Mouse (Mus musculus): ENCODE data around the gene Tcp10c.
"Not testable (repeated sequence)": the region's sequence is repeated elsewhere in the genome, so short reads cannot be mapped to it uniquely, and the experiment has no call there.

Tcp10c gene

DNA sequence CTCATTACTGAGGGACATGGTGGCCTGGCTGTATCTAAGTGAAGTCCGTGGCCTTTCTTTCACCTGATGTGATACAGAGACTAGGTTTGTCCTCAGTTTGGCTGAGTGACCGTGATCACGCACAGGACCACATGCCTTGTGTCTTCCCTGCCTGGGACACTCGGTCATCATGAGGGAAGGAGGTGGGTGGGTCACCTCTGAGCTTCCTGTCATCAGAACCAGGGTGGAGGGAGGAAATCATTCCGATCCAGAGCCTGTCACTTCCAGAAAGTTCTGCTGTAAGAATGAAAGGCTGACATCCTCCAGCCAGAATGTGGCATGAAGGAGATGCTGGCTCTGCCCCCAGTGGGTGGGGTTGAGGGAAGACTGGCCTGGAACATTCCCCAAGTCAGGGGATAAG lies 45.6 kb downstream of the Tcp10c start:
- DNase-seq: not testable (repeated sequence)

DNA sequence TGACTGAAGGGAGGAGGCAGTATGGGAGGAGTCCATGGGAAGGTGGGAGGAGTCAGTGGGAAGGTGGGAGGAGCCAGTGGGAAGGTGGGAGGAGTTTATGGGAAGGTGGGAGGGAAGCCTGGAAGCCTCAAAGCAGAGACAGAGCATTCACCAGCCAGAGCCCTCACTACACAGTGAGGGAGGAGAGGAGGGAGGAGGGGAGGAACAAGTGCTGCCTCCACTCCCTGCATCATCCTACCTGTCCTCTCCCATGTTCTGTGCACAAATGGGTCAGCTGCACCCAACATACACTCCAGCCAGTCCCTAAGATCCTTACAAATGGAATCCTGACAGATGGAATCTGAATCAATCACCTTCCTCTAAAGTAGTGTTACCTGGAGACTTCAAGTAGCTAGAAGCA lies 47.7 kb downstream of the Tcp10c start:
- DNase-seq: not testable (repeated sequence)

DNA sequence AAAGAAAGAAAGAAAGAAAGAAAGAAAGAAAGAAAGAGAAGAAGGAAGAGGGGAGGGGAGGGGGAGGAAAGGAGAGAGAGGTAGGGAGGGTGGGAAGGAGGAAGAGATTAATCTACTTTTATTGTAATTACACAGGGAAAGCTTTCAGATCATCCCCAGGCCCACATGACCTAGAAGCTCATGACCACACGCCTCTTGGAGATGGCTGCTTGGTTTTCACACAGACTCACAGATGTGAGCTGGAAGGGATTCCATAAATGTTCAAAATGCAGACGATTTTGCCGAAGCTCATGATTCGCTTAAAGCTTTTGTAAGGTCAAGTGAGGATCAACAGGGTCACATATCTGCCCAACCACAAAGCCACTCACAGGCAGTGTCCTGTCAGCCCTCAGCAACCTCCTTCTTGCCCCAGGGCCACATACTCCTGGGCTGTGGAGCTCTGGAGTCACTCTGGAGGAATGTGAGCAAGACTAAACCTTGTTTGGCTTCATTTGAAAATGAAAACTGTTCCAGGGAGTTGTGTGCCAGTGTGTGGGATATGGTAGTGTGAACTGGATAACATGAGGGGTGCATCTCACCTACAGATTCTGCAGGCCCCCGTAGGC lies 49.3 kb downstream of the Tcp10c start:
- DNase-seq: not testable (repeated sequence)

DNA sequence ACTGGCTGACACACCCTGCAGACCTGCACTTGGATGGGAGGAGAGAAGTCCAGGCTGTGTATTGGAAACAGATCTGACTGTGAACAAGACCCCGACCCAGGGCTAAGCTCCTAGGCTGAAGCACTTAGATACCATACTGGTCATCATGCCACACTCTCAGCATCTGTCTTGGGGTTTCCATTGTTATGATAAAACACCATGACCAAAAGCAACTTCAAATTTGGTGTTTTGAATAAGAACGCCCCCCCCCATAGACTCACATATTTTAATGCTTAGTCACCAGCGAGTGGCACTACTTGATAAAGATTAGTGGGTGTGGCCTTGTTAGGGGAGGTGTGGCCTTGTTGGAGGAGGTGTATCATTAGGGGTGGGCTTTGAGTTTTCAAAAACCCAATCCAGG lies 51.7 kb downstream of the Tcp10c start:
- DNase-seq: not testable (repeated sequence)

DNA sequence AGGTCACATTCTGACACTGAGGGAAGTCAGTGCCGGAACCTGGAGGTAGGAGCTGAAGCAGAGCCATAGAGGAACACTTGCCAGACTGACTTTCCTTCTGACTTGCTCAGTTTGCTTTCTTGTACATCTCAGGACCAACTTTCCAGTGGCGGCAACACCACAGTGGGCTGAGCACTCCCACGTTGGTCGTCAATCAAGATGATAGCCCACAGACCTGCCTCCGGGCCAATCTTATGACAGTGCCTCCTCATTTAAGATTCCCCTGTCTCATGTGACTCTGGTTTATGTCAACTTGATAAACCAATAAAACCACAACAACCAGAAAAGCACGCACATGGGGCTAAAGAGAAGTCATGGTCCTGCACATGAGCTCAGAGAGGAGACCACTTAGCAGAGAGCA lies 52.3 kb downstream of the Tcp10c start:
- not testable (repeated sequence) for DNase-seq

DNA sequence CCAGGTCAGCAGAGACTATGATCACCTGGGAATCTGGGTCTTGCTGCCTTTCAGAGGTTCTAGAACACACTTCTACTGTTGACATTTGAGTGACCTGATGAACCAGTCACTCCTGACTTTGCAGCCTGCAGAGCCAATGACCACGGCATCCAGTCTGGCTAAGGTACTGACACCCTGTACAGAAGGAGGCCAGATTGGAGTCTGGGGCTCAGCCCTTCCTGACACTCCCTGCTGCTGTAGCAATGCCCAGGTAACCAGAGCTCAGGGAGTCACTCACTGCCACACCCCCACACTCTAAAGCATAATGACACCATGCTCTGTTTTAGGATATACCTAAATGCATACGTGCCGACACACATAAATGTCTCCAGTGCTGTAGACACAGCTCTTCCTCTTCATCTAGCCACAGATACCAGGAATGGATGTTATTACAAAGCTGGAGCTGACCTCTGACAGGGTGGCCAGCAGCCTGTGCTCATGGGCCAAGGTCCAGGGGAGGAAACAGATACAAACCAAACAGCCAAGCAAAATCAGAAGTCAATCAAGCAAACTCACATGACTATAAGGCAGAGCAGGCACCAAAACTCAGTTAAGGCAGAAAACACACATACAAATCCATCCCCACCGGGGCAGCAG lies 53.4 kb downstream of the Tcp10c start:
- not testable (repeated sequence) for DNase-seq

DNA sequence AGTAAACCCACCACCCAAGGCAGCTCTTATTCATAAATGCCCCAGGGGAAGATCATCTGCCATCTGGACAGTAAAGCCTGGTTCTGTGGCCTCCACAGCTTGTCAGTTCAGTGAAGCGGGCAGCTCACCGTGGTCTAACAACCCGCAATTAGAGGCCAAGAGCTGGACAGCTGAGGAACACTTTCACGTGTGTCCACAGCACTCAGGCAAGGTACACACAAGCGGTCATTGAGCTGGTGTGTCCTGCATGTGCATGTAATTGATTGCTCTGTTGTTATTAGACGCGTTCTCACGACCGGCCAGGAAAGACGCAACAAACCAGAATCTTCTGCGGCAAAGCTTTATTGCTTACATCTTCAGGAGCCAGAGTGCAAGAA lies 53.9 kb downstream of the Tcp10c start:
- not testable (repeated sequence) for DNase-seq

DNA sequence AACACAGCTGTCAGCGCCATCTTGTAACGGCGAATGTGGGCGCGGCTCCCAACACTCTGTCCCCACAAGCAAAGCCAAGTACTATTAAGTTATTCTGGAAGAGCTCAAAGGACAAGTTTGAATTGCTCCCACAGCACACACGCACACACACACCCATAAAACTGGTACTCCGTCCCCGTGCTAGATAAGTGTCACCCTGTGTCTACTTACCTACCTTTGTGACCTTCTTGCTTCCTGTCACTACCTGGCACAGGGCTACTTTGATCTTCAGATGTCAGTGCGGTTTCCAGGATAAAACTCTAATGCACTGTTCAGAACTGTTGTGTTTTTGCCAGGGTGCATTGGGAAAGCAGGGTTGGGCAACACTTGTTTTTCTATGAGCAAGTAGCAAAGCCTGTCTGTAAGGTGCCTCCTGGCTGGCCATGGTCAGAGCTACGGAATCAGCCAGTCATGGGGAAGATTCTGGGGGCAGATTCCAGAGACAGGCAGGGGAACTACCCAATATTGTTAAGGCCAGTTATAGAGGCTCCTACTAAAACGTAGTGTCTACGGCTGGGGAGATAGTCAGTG lies 66.7 kb downstream of the Tcp10c start:
- not testable (repeated sequence) for DNase-seq

DNA sequence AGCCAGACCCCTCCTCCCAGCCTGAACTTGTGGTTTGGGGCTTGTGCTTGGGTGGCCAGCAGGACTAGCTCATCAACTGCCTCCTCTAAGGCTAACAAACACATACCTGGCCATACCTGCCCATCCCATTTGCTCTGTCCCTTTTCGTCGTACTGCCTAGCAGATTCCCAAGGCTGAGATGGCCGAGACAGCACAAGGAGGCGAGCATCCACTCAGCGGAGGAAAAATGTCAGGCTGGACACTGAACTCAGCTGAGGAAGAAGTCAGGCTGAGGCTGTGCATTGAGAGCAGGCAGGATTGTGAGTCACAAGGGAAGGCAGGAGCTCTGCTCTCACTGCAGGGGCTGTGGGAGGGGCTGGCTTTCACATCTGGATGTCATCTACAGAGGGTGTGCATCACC lies 68.3 kb downstream of the Tcp10c start:
- DNase-seq: not testable (repeated sequence)

DNA sequence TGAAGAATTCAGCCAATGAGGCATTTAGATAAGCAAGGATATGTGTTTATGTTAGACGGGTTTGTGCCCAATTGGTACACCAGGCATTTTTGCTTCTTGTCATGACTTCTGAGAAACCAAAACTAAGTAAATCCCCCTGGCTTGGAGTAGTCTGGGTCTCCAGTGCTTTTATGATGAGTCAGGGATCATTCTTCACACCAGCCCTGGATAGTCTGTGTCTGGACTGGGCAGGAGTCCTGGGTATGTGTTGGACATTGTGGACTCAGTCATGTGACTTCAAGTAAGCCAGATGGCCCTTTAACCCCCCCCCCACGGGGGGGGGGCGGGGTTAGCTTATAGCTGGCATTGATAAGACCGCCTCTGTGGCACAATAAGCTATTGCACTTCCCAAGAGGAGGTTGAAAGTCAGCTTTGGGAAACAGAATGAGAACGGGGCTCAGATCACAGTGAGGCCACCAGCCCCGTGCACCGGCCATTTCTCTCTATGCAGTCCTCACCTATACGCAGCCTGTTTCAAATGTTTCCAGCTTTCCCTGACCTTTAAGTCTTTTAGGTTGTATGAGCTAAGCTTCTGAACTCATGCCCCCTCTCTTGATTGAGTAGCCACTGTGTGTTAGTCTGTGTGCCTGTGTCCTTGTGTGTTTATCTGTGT lies 69.1 kb downstream of the Tcp10c start:
- not testable (repeated sequence) for DNase-seq

DNA sequence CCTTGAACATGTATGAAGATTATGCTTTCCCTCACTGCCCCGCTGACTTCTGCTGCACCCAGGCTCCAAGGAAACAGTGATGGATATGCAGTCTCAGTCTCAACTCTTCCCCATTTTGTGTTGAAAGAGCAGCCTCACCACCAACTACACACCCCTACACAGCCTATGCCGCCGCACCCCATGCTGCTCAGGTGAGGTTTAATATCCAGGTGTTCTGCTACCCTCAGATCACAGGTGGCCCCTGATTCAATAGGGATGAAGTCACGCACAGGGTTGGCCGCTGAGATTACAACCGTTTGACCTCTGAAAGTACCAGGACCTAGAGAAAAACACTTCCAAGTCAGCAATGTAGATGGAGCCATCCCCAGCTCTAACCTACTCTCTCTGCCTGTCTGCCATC lies 69.9 kb downstream of the Tcp10c start:
- DNase-seq: not testable (repeated sequence)

DNA sequence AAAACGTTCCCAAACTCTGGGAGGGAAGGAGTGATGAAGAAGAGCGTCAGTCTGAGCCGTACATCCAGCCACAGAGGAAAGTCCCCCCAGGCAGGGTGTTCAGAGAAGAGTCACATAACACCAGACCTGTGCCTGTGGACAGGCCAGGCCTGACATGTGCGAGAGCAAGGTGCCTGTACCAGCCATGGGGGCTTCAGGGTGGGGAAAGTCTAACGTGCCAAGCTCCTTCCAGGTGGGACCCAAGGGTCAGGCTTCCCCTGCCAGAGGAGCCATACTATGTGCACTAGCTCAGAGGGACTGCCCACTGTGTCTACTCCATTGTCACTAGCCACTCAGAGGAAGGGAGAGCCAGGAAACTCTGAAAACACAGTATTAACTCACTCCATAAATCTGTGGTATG lies 71.3 kb downstream of the Tcp10c start:
- not testable (repeated sequence) for DNase-seq

DNA sequence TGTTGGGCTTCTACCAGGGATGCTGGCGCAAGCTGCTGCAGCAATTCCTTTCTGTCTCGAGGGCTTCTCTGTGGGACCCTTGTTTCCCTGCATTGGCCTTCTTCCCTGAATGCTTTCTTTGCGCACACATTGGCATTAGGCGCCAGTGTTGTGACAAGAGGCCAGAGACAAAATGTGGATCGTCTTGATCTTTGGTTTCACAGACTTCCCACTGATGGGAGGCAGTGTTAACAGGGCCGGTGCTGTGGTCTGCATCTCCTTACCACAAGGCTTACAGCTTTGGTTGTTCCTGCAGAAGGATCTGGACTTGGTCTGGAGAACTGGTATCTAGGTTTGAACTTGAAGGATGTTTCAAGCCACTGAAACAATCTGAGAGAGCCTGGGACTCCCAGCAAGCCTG lies 72.1 kb downstream of the Tcp10c start:
- DNase-seq: not testable (repeated sequence)
